Mouse (Mus musculus): ENCODE measurements at regions not wholly inside any gene's neighbourhood (a gene's known extent, or its start where the extent isn't known, plus 50 kb on each side); places are given as distances from the start of the nearest gene placed in this dataset.

GRCm38 (mm10) chr1:138011581-138011980, 163.9 kb downstream of the Ptprc start:
- no peak overlapping the region for H3K27ac ChIP-seq (replicated peaks)
- no peaks in the 10 kb centered on the region for H3K9me3 ChIP-seq (replicated peaks)
- H3K36me3 ChIP-seq: no peaks in the 10 kb centered on the region
- DNase-seq (ENCODE audit: low spot score): no peak
- 84% methylated on average over 1 of the region's 1 CpGs for WGBS
- H3K4me3 ChIP-seq: no peak overlapping the region
- no peaks in the 10 kb centered on the region for H3K4me1 ChIP-seq
- no peaks in the 10 kb centered on the region for H3K27me3 ChIP-seq (ENCODE audit: low read depth, poor library complexity, severe bottlenecking)

GRCm38 (mm10) chr1:138010910-138011477, 164.5 kb downstream of the Ptprc start:
- H3K9me3 ChIP-seq (replicated peaks): no peaks in the 10 kb centered on the region
- WGBS: 73% methylated on average over 7 of the region's 7 CpGs
- no peak overlapping the region for H3K27ac ChIP-seq (replicated peaks)
- H3K4me3 ChIP-seq: no peak overlapping the region
- H3K27me3 ChIP-seq (ENCODE audit: low read depth, poor library complexity, severe bottlenecking): no peaks in the 10 kb centered on the region
- no peak for DNase-seq (ENCODE audit: low spot score)
- H3K36me3 ChIP-seq: no peaks in the 10 kb centered on the region
- no peaks in the 10 kb centered on the region for H3K4me1 ChIP-seq

- 61% methylated on average over 1 of the region's 1 CpGs for WGBS
- no peaks in the 10 kb centered on the region for H3K36me3 ChIP-seq
- no peaks in the 10 kb centered on the region for H3K9me3 ChIP-seq (replicated peaks)
- H3K4me3 ChIP-seq: no peak overlapping the region
- no peak for DNase-seq (ENCODE audit: low spot score)
- H3K27ac ChIP-seq (replicated peaks): no peak overlapping the region
- no peaks in the 10 kb centered on the region for H3K4me1 ChIP-seq
- no peaks in the 10 kb centered on the region for H3K27me3 ChIP-seq (ENCODE audit: low read depth, poor library complexity, severe bottlenecking)
These were observed 168.7 kb downstream of the Ptprc start for GRCm38 (mm10) chr1:138006811-138007210.

GRCm38 (mm10) chr1:138004319-138004718, 171.2 kb downstream of the Ptprc start:
- no peak overlapping the region for H3K4me3 ChIP-seq
- no peak overlapping the region for H3K27ac ChIP-seq (replicated peaks)
- H3K9me3 ChIP-seq (replicated peaks): no peaks in the 10 kb centered on the region
- no peak for DNase-seq (ENCODE audit: low spot score)
- 56% methylated on average over 2 of the region's 2 CpGs for WGBS
- H3K36me3 ChIP-seq: no peaks in the 10 kb centered on the region
- peaks cover 5% of the 10 kb centered on the region; the same call in 1 of the 2 replicates for H3K4me1 ChIP-seq
- no peaks in the 10 kb centered on the region for H3K27me3 ChIP-seq (ENCODE audit: low read depth, poor library complexity, severe bottlenecking)

GRCm38 (mm10) chr1:137999268-137999900, 176.1 kb downstream of the Ptprc start:
- peaks cover 14% of the 10 kb centered on the region; the same call in 1 of the 2 replicates for H3K4me1 ChIP-seq
- no peak overlapping the region for H3K27ac ChIP-seq (replicated peaks)
- no peak overlapping the region for H3K4me3 ChIP-seq
- no peaks in the 10 kb centered on the region for H3K9me3 ChIP-seq (replicated peaks)
- no peaks in the 10 kb centered on the region for H3K36me3 ChIP-seq
- H3K27me3 ChIP-seq (ENCODE audit: low read depth, poor library complexity, severe bottlenecking): no peaks in the 10 kb centered on the region
- WGBS: 68% methylated on average over 3 of the region's 3 CpGs
- no peak for DNase-seq (ENCODE audit: low spot score)

GRCm38 (mm10) chr1:137996041-137996440, 179.5 kb downstream of the Ptprc start:
- no peak for DNase-seq (ENCODE audit: low spot score)
- 87% methylated on average over 2 of the region's 2 CpGs for WGBS
- Histone ChIP-seq H3K36me3 (no peaks in the 10 kb centered on the region), H3K27ac (replicated peaks) (no peak overlapping the region), H3K4me3 (no peak overlapping the region), H3K27me3 (ENCODE audit: low read depth, poor library complexity, severe bottlenecking) (no peaks in the 10 kb centered on the region), H3K4me1 (peaks cover 14% of the 10 kb centered on the region; the same call in 1 of the 2 replicates), H3K9me3 (replicated peaks) (no peaks in the 10 kb centered on the region)

GRCm38 (mm10) chr1:137991936-137992335, 183.6 kb downstream of the Ptprc start:
- no peak overlapping the region for H3K27ac ChIP-seq (replicated peaks)
- WGBS: 83% methylated on average over 1 of the region's 1 CpGs
- H3K27me3 ChIP-seq (ENCODE audit: low read depth, poor library complexity, severe bottlenecking): no peaks in the 10 kb centered on the region
- no peak for DNase-seq (ENCODE audit: low spot score)
- 0 out of 2 replicates have a peak, but pooled peaks cover 4% of the 10 kb centered on the region for H3K4me1 ChIP-seq
- no peak overlapping the region for H3K4me3 ChIP-seq
- no peaks in the 10 kb centered on the region for H3K9me3 ChIP-seq (replicated peaks)
- no peaks in the 10 kb centered on the region for H3K36me3 ChIP-seq

- 0 out of 2 replicates have a peak, but pooled peaks cover 4% of the 10 kb centered on the region for H3K4me1 ChIP-seq
- DNase-seq (ENCODE audit: low spot score): no peak
- H3K27me3 ChIP-seq (ENCODE audit: low read depth, poor library complexity, severe bottlenecking): no peaks in the 10 kb centered on the region
- H3K4me3 ChIP-seq: no peak overlapping the region
- H3K36me3 ChIP-seq: no peaks in the 10 kb centered on the region
- 92% methylated on average over 5 of the region's 5 CpGs for WGBS
- no peak overlapping the region for H3K27ac ChIP-seq (replicated peaks)
- H3K9me3 ChIP-seq (replicated peaks): no peaks in the 10 kb centered on the region
These were observed 184.1 kb downstream of the Ptprc start for GRCm38 (mm10) chr1:137991412-137991811.

GRCm38 (mm10) chr1:137973406-137973805, 202.1 kb downstream of the Ptprc start:
- H3K27ac ChIP-seq (replicated peaks): no peak overlapping the region
- WGBS: 74% methylated on average over 3 of the region's 3 CpGs

GRCm38 (mm10) chr1:137972620-137973350, 202.7 kb downstream of the Ptprc start:
- DNase-seq (ENCODE audit: low spot score): no peak
- Histone ChIP-seq H3K4me1 (no peaks in the 10 kb centered on the region), H3K9me3 (replicated peaks) (no peaks in the 10 kb centered on the region), H3K27ac (replicated peaks) (no peak overlapping the region), H3K27me3 (ENCODE audit: low read depth, poor library complexity, severe bottlenecking) (no peaks in the 10 kb centered on the region), H3K4me3 (no peak overlapping the region), H3K36me3 (peaks cover 4% of the 10 kb centered on the region)
- WGBS: 87% methylated on average over 6 of the region's 6 CpGs

More at GRCm38 (mm10) chr1:137973406-137973805, 202.1 kb downstream of the Ptprc start:
- no peaks in the 10 kb centered on the region for H3K9me3 ChIP-seq (replicated peaks)
- no peaks in the 10 kb centered on the region for H3K27me3 ChIP-seq (ENCODE audit: low read depth, poor library complexity, severe bottlenecking)
- H3K36me3 ChIP-seq: peaks cover 4% of the 10 kb centered on the region; the same call in 1 of the 2 replicates
- DNase-seq (ENCODE audit: low spot score): no peak
- no peaks in the 10 kb centered on the region for H3K4me1 ChIP-seq
- no peak overlapping the region for H3K4me3 ChIP-seq

GRCm38 (mm10) chr1:137966151-137966836, 209.2 kb downstream of the Ptprc start:
- Histone ChIP-seq H3K27ac (replicated peaks) (0 out of 2 replicates have a peak overlapping the region, but pooled peaks have one; percentile 42), H3K4me1 (peaks cover 17% of the 10 kb centered on the region; the same call in 1 of the 2 replicates), H3K36me3 (peaks cover 39% of the 10 kb centered on the region), H3K9me3 (replicated peaks) (no peaks in the 10 kb centered on the region), H3K27me3 (ENCODE audit: low read depth, poor library complexity, severe bottlenecking) (no peaks in the 10 kb centered on the region), H3K4me3 (no peak overlapping the region)
- 56% methylated on average over 16 of the region's 16 CpGs for WGBS
- DNase-seq (ENCODE audit: low spot score): peak; percentile 17

- Histone ChIP-seq H3K4me3 (no peak overlapping the region), H3K27ac (replicated peaks) (no peak overlapping the region), H3K36me3 (peaks cover 53% of the 10 kb centered on the region), H3K9me3 (replicated peaks) (no peaks in the 10 kb centered on the region), H3K4me1 (peaks cover 17% of the 10 kb centered on the region; the same call in 1 of the 2 replicates), H3K27me3 (ENCODE audit: low read depth, poor library complexity, severe bottlenecking) (no peaks in the 10 kb centered on the region)
- 79% methylated on average over 6 of the region's 6 CpGs for WGBS
- no peak for DNase-seq (ENCODE audit: low spot score)
These were observed 211.9 kb downstream of the Ptprc start for GRCm38 (mm10) chr1:137963656-137964055.

Data from midbrain, embryonic 10.5 days (tissue).